Mouse (Mus musculus) megakaryocyte, embryonic 14.5 days (primary cell): Measurements from ENCODE around the gene Cryzl1.
"Not testable (repeated sequence)": the region's sequence is repeated elsewhere in the genome, so short reads cannot be mapped to it uniquely, and the experiment has no call there.

ENCODE experiments used
- FLI1 ChIP-seq: IDR thresholded peaks from 2 replicates; pipeline ENCODE4 v1.6.1; 2012; ENCODE audit warnings: low read length, inconsistent platforms, mixed read lengths
- GATA1 ChIP-seq: IDR thresholded peaks from 3 replicates; pipeline ENCODE4 v1.6.1; 2012; ENCODE audit warnings: mixed read lengths, low read length, inconsistent platforms, borderline replicate concordance

GRCm38 (mm10) chr16:91645420-91645819 is 83.4 kb downstream of the Cryzl1 start:
- not testable (repeated sequence) for TF ChIP-seq GATA1, FLI1
